Mouse (Mus musculus) CD8-positive naive resting alpha-beta T cell, adult 2 months (primary cell): ENCODE results near the gene Tanc2.

Source experiments
- DNase-seq, 2 experiments: peaks; one replicate each; pipeline ENCODE4 v3.0.0; 2022; ENCODE audit warnings: low read depth in 2 of 2, low spot score in 2 of 2

Gene Tanc2

DNA sequence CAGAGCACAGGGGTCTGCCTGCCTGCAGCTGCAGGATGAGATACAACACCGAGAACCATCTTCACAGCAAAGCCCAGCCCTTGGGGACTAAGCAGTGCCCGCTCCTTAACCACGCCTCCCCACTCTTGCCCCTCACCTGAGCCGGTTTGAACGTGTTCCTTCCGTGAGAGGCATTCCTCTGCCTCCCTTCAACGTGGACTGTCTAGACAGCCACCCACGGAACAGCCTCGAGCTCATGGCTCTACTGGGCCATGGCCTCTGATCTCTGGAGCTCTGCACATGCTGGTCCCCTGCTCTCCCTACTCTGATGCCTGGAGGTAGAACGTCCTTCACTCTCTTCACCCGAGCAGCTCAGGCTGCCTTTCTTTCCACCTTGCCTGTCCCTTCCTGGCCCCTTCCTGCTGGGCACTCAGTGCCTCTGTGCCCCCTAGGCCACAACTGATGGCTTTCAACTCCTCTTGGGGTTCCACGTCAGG, 363.2 kb downstream of the Tanc2 start, which contains the start of gene Cyb561:
Gene Cyb561, minus strand, starts transcription at position 426 of the 476 bp plus-strand sequence.
- DNase-seq = no peak

DNA sequence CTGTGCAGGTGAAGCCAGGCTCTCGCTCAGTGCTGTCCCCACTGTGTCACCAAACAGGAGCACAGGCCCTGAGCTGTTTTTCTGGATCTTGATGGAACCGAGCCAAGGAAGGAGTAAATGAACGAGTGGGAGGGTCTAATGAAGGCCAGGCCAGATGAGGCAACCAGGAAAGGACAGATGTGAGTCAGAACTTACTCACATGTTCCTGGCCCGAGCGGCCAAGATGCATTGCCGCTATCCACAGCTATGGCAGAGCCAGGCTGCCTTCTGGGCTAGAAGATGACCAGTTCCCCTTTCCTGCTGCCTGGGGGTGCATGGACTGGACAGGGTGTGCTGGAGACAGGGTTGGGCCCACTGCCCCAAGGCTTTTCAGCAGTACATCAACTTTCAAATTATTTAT, 363.6 kb downstream of the Tanc2 start:
- no peak for DNase-seq

DNA sequence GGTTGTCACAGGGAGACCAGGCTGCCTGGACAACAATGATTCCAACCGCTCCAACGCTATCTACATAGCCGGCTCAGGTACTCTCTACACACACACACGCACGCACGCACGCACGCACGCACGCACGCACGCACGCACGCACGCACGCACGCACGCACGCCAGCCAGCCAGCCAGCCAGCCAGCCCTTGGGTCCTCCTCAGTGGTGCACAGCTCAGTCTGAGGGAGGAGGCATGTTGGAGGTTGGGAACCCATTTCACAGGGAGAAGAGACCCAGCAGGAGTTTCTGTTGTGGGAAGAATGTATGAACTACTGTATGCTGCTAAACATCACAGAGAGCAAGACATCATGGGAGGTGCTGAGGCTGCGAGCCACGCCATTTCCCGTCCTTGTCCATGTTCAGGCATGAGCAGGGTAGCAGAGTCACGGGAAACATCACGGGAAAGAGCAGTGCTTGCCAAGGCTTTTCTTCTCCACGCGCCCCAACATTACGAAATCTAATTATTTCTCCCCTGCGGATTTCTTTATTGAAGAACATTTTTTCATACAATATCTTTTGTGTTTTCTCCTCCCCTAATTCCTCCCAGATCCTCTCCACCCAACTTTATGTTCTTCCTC, 366.1 kb downstream of the Tanc2 start:
- DNase-seq = no peak

DNA sequence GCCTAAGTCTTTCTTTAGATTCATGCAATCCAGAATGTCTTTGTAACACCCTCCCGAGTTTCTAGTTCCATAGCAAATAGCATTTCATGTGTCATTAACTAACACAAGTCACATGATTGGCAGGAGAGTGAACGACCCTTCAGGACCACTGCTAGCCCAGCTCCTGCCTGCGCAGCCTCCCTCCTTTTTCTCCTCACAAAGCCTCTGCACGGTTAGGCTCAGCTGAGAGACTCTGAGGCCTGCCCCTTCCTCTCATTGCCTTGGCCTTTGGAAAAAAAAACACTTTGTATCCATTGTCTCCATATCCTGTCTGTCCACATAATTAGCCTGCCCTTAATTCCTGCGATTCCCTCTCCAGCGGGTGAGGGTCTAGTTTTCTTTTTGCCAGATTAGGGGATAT, 367.7 kb downstream of the Tanc2 start:
- DNase-seq = no peak

DNA sequence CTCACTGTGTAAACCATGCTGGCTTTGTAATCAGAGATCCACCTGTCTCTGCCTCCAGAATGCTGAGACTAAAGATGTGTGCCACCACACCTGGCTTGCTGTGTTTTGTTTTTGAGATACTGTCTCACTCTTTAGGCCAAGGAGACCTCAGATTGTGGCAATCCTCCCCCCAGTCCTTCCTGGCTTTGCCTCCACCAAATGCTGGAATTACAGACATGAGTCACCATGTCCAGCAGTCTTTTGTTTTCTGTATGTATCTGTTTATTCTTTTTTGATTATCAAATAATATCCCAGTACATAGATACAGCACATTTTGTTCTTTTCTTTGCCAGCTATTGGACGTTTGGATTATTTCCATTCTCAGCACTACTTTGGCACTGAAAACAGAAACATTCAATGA, 368.8 kb downstream of the Tanc2 start:
- no peak for DNase-seq

DNA sequence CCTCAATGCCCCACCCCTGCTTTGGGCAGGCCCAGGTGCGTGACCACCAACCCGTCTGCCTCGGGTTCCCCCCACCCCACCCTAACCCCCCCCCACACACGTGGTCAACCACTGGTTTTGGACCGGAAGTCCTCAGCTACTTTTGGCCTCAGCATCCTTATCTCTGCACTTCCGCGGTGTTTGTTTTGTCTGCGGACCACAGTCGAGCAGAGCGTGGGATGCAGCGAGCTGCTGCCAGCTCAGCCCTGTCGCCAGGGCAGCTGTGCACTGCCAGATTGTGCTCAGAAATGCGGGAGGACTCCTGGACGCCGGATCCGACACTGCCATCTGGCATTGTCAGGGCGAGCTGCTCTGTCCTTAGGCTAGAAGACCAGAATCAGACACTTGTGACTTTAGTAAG, 369.6 kb downstream of the Tanc2 start:
- DNase-seq = no peak

DNA sequence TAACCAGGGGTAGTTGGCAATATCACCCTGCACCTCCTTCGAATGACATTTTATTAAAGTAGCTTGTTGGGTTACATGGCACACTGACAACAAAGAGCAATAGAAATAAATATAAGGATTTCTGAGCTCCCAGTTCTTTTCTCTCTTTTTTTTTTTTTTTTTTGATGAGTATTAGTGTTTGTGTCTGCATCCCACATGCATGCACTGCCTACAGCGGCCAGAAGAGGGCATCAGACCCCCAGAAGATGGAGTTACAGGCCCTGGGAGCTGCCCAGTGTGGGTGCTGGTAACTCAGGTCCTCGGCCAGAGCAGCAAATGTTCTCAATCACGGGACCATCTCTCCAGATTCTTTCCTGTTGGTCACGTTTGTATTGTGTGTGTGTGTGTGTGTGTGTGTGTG, 374.9 kb downstream of the Tanc2 start:
- no peak for DNase-seq

DNA sequence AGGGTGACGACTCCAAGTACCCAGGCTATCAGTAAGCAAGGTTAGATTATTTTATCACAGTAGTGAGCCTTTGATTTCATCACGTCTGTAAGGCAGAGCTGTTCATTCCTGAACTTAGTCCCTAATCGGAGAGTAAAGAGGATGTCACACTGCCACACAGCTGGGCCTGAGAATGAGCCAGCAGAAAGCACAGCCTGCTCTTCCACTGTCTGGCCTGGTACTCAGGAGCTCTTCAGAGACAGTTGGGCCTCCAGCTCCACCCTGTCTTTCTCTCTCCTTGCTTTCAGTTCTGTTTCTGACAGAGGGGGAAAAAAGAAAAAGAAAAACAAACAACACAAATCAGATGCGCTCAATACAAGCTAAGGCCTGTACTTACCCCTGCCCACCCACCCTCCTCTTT, 376.5 kb downstream of the Tanc2 start:
- DNase-seq = no peak

DNA sequence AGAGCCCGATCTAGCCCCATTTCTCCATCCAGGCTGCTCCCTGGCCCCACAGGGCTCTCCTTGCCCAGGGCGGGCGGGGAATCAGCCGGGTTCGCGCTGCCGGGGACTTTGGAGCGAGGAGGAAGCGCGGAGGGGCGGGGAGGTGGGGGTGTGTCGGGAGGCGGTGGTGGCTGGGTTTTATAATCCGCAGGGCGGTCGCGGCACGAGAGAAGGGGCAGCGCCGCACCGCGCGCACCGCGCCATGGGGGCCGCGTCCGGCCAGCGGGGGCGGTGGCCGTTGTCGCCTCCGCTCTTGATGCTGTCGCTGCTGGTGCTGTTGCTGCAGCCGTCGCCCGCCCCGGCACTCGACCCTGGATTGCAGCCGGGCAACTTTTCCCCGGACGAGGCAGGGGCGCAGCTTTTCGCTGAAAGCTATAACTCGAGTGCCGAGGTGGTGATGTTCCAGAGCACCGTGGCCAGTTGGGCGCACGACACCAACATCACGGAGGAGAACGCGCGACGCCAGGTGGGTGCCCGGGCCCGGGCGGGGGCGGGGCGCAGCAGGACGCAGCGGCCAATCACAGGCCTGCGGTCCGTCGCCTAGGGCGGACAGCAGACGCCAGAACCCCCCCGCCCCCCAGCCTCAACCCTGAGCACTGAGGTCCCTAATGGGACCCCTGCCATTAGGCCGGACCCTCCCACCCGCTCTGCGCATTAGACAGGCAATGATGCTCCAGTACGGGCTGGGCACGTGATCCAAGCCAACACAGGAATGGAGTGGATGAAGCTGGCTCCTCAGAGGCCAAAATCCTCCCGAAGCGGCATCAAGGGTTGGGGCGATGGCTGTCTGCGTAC, 378.2 kb downstream of the Tanc2 start, which contains the start of gene Ace:
Gene Ace, plus strand, starts transcription at position 205 of the 834 bp plus-strand sequence.
- DNase-seq = no peak

DNA sequence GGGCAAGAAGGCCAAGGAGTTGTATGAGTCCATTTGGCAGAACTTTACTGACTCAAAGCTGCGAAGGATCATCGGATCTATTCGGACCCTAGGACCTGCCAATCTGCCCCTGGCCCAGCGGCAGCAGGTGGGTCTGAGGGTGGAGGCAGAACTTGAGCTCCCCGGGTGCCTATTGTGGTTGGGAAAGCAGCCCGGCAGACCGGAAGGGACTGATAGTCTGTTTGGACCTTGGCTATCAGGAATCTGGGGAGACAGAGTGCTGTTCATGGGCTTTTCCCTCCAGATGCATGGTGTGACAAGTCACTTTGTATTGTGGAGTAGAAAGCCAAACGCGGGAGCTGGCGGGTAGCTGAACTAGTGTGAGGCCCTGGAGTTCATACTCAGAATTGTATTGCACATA, 379.2 kb downstream of the Tanc2 start:
- no peak for DNase-seq

DNA sequence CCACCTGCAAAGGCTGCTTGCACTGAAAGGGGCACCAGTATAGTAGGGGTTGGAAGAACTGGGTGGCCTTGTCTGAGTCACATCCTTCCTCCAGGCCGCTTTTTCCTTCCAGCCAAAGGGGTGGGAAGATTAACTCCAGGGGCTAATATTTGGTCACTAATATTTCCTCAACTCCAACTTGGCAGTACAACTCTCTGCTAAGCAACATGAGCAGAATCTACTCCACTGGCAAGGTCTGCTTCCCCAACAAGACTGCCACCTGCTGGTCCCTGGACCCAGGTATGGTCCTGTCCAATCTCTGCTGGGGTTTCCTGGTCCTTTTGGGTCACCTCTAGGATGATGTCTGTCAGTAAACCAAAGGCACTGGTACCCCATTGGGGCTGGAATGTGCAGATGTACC, 379.7 kb downstream of the Tanc2 start:
- DNase-seq = peak in 1 of 2 experiments; percentile 8

DNA sequence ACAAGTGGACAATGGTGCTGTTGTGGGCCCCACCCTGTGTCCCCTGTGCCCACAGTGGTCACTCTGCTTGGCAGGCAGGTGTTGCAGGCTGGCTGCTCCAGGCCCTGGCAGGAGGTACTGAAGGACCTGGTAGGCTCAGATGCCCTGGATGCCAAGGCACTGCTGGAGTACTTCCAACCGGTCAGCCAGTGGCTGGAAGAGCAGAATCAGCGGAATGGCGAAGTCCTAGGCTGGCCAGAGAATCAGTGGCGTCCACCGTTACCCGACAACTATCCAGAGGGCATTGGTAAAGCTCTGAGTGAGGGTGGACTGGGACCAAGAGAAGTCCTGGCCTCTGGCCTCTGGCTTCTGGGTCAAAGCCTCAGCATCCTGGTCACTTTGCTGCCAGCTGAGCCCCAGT, 384.8 kb downstream of the Tanc2 start:
- no peak for DNase-seq

DNA sequence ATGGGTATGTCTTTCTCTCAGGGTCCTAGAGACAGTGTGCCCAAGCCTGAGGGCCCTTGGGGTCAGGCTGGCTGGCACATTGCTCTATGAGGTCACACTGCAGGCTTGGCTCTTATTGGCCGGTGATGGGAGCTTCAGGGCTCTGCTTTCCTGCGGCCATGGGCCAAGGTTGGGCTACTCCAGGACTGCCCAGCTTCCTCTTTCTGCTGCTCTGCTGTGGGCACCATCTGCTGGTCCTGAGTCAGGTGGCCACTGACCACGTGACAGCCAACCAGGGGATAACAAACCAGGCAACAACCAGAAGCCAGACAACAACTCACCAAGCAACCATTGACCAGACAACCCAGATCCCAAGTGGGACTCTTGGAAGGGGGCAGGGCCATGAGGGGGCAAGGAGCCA, 385.3 kb downstream of the Tanc2 start:
- DNase-seq = no peak

DNA sequence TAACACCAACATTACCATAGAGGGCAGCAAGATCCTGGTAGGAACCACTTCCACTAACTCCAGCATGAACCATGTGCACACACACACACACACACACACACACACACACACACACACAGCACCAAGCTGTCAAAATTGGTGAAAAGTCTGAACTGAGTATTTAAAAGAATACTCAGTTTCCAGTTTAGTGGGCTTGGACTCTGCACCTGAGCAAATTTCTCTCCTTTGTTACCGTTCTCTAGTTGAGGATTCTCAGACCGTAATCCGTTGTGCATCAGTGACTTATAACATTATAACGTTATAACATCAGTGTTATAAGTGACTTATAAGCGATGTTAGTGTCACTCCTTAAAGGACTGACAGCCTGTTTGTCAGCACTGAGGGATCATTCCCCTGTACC, 385.9 kb downstream of the Tanc2 start:
- no peak for DNase-seq

DNA sequence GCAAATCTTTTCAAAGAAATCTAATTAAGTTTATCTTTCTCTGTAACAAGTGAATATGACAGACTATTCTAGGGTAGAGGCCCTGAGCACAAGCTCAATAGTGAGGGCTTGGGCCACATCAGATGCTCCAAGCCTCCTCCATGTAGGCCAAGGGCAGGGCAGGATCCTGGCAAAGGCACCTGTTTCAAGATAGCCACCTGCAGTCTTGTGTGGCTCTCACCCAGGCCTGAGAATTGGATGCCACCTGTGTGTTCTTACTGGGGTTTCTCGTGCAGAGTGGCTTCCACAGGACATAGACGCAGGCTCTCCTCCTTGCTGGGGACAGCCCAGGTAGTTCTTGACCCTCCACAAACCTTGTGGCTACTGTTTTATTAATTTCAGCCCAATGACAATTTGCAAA, 388.4 kb downstream of the Tanc2 start:
- DNase-seq = no peak

DNA sequence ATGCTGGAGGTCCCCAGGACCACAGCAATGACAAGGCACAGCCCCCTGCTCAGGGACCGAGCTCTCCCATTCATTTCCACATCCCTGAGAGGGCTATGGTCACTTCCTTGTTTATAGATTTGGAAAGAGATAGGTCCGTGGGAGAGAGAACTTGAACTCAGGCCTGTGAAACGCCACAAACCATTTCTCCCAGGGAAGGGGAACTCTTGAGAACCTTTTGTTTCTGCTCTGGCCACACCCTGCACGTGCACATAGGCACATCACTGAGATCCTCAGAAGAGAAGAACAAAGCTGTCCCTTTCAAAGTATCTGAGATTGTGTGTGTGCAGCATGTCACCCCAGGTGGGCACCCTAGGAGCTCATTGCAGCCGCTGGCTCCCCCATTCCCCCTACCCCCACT, 388.8 kb downstream of the Tanc2 start:
- DNase-seq = no peak
